Mouse (Mus musculus) heart, postnatal 0 days (tissue): ENCODE data around the gene Cramp1l.

Source experiments
- CTCF ChIP-seq: IDR thresholded peaks from 2 replicates; pipeline ENCODE4 v1.5.1; 2016; ENCODE audit warnings: antibody characterized with exemption, control low read depth, low read depth
- EP300 ChIP-seq: IDR thresholded peaks from 2 replicates; pipeline ENCODE4 v1.6.1; 2016; ENCODE audit warnings: antibody characterized with exemption, low read depth

DNA sequence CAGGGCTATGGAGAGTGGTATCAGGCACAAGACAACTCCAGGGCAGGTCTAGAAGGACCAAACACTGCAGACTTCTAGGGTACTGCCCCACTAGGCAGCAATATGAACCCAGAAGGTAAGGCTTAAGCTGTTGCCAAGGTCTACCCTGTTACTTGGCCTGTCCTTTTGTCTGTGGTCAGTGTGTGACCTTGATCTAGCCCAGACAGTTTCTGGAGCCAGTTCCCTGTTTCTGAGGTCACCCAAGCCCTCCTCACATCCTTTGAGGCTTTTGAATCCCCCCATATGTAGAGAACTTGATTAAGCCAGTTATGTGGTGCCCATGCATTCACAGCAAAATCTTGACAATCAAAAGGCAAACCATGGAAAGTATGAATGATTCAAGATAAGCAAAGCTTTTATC is 79.9 kb downstream of the Cramp1l start:
- no peak for TF ChIP-seq CTCF
- TF ChIP-seq EP300, result no peak
